Mouse (Mus musculus): ENCODE measurements around the gene Bex3.
"Not testable (repeated sequence)": the region's sequence is repeated elsewhere in the genome, so short reads cannot be mapped to it uniquely, and the experiment has no call there.

The Bex3 gene

DNA sequence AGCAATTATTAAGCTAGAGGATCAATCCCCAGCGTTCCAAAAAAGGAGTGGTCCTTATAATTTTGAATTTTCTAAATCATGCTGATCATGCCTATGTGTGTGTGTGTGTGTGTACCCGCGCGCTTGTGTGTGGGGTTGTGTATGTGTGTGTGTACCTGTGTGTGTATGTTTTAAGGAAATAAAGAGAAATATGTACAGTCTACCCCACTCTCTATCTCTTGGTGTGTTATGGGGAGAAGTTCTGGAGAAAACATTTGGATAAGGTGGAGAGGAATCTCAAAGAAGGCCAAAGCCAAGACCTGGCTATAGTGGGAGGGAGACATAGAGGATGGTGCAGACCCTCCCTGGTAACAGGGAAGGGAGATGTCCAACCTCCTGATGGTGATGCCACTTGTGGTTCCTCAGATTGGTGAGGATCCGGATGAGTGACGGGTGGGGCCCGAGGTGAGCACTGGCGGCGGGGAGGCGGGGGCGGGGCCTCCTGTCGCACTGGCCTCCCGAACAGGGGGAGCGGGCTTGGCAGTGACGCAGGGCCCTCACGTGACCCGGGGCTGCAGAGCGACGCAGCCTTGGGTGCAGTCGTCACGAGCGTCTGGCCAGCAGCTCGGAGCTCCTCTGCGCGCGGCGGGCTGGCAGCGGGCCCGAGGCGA is at the start of gene Bex3:
Gene Bex3 (plus strand): TSS at position 511 of the 650 bp plus-strand sequence.
- DNase-seq (ENCODE audit: low read depth, low spot score) = not testable (repeated sequence)

DNA sequence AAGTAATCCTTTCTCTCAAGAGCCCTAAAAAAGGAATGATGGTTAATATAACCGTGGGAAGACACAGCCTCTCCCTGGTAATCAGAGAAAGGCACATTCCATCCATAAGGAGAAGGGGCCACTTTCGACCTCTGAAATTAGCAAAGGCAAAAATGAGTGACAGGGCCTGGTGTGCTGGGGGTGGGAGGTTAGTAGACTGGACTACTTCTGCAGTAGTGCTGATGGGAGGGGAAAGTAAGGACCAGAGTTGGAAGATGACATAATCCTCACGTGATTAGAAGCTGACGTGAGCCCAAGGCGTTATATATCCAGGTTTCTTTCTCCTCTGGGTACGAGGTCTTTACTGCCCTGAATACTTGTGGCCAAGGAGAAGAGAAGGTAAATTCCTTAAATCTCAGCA is 46.3 kb upstream of the Bex3 start:
- DNase-seq (ENCODE audit: low read depth, low spot score) = no peak

DNA sequence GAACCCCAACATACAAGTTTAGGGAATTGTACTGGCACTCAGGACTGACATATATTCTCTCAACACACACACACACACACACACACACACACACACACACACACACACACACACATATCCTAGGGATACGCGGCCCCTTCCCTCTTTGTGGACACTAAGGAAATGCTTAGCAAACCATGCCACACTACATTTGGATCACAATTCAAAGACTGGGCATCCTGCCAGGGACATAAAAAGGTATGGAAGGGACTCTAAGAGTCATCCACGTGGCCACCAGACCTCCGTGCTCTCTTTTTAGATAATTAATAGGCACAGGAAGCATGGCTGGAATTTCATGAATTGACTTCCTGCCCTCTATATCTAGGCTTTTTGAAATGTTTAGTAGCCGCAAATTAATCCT is 42.3 kb upstream of the Bex3 start:
- DNase-seq (ENCODE audit: low read depth, low spot score) = no peak

GRCm38 (mm10) chrX:136238118-136238517 is 31.9 kb upstream of the Bex3 start:
- DNase-seq (ENCODE audit: low read depth, low spot score) = no peak

DNA sequence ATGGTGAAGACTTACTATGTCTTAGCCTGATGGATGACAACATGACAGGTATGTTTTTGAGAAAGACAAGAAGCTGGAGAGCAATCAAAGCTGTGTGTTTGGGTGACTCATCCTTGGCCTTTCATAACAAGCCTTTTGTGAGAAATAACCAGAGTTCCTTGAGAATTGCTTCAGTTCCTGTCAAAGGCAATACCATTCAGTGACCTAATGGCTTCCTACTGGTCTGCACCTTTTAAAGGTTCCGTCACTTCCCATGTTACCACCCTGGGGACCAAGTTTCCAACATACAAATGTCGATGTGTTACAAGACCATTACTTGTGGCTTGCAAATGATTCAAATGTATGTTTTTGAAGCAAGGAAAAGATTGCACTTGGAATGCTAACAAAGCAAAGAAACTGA is 26.9 kb upstream of the Bex3 start:
- DNase-seq (ENCODE audit: low read depth, low spot score) = no peak

GRCm38 (mm10) chrX:136244574-136245229 is 25.4 kb upstream of the Bex3 start, which contains the start of gene Tceal9:
Tceal9 (plus strand) TSS chrX:136245079.
- peak; percentile 47 for DNase-seq (ENCODE audit: low read depth, low spot score)

DNA sequence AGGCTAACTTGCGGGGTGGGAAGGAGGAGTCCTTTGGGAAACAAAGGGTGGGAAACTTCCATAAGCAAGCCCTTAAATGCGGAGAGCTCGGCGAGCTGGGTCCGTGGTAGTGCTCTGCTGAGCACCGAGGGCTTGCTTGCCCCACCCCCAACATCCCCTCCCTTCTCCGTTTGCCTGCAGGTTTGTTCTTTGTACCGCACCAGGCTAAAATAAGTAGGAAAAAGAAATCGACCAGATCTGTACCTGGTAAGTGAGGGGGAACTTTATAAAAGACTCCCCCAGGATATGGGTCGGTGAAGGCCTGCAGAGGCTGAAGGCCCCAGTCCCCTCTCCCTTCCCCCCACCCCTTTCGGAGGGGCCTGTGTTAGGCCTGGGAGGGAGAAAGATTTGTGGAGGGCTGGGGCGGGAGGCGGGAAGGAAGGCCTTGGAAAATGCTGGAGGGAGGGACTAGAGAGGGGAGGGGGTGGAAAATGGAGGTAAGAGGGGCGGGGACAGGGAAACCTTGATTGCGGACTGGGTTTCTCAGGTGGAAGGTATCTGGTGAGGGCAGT is 24.5 kb upstream of the Bex3 start:
- no peak for DNase-seq (ENCODE audit: low read depth, low spot score)

DNA sequence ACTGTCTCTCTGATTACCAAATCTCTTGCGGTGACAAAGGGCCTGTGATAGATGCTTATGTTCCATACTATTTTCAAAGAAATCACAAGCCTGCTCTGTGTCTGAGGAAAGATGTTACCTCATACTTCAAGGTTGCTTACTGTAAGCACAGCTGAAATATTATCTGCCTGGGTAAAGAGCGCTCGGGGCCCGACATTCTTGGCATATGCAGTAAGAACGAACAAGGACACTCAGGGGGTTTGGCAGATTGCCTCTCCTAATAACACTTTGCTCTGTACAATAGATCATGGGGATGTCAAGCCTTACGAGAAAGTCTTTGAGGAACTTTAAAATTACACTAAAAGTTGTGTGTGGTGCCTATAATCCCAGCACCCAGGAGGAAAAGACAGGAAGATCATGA is 21.2 kb upstream of the Bex3 start:
- no peak for DNase-seq (ENCODE audit: low read depth, low spot score)

- DNase-seq (ENCODE audit: low read depth, low spot score) = no peak
Measured at GRCm38 (mm10) chrX:136249671-136250070, 20.4 kb upstream of the Bex3 start.

DNA sequence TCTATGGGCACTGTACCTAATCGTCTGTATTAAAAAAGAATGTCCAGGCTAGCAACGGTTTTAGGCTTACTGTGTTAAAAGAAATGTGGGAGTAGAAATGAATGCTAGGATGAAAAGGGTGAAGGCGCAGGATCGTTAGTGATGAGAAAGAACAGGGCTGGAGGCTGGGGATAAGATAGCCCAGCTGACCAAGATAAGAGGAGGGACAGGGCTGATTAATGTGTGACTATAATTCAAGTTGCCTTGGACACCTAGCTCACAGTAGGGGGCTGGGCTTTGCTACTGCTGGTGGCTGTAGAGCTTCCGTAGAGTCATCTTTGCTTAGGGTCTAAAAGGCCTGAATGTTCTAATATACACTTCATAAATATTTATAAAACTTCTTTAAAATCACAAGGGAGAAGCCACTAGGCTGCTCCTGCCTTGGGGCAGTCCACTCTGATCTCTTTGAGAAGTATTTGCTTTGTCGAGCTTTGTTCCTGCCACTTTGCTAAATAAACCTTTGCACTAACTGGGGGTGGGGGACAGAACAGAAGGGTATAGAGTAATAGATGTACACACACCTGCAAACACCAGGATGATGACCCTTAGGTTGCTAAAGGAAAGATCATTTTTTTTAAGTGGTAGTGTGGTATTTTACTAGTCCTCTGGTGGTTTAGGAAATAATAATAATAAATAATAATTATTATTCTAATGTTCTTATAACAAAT is 17.9 kb upstream of the Bex3 start:
- DNase-seq (ENCODE audit: low read depth, low spot score) = no peak

DNA sequence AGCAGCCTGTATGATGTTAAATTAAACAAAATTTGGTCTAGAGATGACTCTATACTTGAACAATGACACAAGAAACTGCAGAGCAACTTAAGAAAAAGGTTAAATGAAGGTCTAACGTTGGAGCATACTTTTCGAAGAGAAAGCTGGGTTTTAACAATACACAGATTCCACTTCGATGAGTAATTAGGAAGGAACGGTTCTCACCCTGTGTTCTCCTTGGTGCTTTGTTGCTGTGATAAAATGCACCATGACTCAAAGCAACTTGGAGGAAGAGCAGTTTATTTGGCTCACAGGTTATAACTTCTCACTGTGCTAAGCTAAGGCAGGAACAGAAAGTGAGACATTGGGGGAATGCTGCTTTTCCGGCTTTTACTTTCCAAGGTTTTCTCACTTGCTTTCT is 2.3 kb upstream of the Bex3 start:
- DNase-seq (ENCODE audit: low read depth, low spot score) = no peak

DNA sequence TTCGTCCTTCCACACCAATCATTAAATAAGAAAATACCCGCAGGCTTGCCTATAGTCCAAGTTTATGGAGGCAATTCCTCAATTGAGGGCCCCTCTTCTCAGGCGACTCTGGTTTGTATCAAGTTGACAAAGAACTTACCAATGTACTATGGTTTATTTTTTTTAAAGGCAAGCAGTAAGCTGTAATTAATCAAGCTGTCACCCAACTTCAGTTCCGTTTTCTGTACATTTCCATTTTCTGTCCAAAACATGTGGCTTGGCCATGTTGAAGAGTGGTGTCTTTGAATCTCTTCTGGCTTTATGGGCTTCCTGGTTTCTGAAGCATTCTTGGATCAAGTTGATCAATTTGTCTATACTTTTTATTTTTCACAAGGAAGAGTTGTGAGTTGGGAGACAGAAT is 1.9 kb upstream of the Bex3 start:
- no peak for DNase-seq (ENCODE audit: low read depth, low spot score)

DNA sequence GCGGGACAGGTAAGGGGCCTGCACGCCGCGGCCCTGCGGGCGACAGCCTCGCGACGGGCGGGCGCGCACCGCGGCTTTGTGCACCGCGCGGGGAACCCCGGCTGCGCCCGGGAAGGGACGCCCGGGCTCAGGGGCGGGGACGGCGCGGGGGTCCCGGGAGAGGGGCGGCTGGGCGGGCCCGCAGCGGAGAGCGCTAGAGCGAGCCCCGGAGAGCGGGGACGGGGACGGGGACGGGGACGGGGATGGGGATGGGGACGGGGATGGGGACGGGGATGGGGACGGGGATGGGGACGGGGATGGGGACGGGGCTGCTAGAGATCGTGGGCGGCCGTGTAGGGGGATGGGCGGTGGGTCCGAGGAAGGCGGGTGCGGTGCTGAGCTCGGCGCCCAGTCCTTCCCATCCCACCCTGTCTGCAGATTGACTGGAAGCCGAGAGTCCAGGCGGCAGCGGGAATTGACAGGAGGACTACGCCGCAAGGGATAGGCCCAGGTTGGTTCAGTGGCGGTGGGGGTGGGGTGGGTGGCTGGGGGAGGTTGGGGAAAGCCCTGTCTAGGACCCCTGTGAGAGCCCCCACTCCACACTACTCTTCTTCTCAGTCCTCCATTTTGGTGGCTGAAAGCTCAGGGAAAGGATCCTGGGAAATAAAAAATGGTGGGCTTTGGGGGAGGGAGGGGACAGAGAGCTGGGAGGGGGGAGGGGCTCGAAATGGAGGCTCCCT is 499 bp downstream of the Bex3 start:
- peak; percentile 14 for DNase-seq (ENCODE audit: low read depth, low spot score)

DNA sequence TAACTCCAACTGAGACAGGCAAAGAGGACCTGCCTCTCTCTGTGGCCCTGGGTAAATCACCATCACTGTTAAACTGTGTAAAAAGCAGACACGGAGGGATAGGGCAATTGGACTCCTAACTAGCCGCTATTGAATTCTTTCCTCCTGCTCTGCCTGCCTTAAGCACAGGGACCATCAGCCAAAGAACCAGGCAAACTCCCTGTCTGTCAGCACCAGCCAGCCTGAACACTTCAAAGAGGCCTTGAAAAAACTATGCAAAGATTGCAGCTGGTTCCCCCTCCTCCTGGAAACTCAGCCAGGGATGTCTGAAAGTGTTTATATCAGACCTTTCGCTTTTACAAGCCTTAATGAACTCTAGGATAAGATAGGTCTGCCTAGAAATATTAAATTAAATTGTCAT is 4.5 kb downstream of the Bex3 start:
- no peak for DNase-seq (ENCODE audit: low read depth, low spot score)

DNA sequence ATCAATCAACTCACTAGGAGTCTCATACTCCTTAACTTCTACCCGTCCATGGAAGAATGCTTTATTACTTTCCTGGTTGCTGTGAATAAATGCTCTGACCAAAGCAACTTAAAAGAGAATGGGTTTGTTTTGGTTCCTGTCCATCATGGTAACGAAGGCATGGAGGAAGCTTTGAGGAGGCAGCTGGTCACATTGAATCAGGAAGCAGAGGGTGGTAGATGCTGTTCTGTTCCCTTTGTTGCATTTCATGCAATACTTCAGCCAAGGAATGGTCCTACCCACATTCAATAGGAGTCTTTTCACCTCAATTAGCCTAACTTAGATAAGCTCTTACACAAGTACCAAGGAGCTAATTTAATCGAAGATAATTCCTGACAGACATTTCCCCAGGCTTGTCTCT is 5.3 kb downstream of the Bex3 start:
- DNase-seq (ENCODE audit: low read depth, low spot score) = no peak

DNA sequence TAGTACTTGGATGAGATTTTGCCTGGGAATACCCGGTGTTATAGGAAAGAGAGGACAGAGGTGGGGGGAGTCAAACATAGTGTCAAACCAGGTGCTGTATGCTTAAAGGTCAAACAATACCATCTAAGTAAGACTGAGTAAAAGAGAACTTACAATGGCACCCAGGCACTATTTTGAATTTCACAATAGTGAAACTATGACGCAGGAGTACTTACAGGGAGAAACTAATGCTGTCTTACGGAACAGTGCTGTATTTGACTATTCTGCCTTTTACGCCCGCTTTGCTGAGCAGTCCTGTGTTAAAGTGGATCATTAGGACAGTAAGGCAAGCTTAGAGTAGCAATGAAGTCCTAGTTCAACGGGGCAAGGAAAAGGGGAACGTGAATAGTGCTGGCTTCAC is 7.5 kb downstream of the Bex3 start:
- DNase-seq (ENCODE audit: low read depth, low spot score) = no peak

- no peak for DNase-seq (ENCODE audit: low read depth, low spot score)
Measured at GRCm38 (mm10) chrX:136278401-136278800, 8.3 kb downstream of the Bex3 start.

GRCm38 (mm10) chrX:136279410-136279809 is 9.4 kb downstream of the Bex3 start:
- DNase-seq (ENCODE audit: low read depth, low spot score) = no peak

- DNase-seq (ENCODE audit: low read depth, low spot score) = peak; percentile 20
Measured at GRCm38 (mm10) chrX:136290817-136291281, 20.8 kb downstream of the Bex3 start.

GRCm38 (mm10) chrX:136304295-136304694 is 34.2 kb downstream of the Bex3 start:
- DNase-seq (ENCODE audit: low read depth, low spot score) = peak; percentile 5

- no peak for DNase-seq (ENCODE audit: low read depth, low spot score)
Measured at GRCm38 (mm10) chrX:136306196-136306595, 36.1 kb downstream of the Bex3 start.

GRCm38 (mm10) chrX:136313303-136313702 is 43.2 kb downstream of the Bex3 start:
- DNase-seq (ENCODE audit: low read depth, low spot score) = no peak

Data from retina, postnatal 7 days (tissue).